Mouse (Mus musculus): ENCODE results near the gene Saysd1.
"Not testable (repeated sequence)": the region's sequence is repeated elsewhere in the genome, so short reads cannot be mapped to it uniquely, and the experiment has no call there.

Saysd1 gene

DNA sequence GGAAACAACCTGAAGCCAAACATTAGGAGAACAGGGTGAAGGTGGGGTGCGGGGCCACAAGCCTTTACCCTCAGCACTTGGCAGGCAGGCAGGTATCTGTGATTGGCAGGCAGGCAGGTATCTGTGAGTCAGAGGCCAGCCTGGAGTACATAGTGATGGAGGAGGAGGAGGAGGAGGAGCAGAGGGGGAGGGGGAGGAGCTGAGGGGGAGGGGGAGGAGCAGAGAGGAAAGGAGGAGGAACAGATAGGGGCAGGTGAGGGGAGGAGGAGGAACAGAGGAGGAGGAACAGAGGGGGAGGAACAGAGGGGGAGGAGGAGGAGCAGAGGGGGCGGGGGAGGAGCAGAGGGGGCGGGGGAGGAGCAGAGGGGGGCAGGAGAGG is 105.6 kb downstream of the Saysd1 start:
- DNase-seq: no peak

DNA sequence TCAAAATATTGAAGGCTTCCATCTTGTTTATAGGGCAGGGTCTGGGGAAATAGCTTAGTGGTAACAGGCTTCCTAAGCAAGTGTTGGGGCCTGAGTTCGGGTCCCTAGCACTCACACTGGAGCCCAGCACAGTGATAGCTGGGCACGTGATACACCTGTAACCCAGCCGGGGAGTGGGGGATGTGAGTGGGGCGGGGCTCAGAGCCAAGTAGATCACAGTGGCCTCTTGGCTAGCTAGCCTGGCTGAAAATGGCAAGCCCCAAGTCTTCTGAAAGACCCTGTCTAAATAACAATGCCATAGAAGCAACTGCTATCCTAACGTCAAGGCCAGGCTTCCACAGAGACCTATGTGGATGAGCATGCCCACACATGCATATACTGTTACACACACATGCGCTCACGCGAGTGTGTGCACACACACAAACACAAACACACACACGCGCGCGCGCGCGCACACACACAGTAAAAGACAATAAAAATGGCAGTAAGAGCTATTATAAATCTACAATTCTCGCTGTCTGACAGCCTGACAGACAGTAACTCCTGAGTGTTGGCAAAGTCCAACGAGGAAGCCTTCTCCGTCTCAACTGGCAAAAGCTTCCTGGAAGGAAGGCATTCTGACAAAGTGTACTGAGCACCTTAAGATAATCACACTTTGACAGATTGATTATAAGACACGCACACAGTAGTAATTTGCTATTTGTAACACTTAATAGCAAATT is 106.2 kb downstream of the Saysd1 start:
- no peak for DNase-seq

DNA sequence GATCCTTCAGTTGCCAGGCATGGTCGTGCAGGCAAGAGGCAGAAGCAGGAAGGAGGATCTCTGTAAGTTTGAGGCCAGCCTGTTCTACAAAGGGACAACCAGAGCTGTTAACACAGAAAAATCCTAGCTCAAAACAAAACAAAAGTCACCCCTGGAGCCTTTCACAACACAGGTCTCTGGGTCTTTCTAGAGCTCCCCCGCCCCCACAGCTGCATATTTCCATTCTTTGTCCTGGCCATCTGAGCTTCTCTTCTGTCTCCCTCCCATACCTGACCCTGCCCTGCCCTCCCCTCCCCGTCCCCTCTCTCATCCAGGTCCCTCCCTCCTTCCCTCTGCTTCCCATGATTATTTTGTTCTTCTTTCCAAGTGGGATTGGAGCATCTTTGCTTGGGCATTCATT is 108.7 kb downstream of the Saysd1 start:
- no peak for DNase-seq

DNA sequence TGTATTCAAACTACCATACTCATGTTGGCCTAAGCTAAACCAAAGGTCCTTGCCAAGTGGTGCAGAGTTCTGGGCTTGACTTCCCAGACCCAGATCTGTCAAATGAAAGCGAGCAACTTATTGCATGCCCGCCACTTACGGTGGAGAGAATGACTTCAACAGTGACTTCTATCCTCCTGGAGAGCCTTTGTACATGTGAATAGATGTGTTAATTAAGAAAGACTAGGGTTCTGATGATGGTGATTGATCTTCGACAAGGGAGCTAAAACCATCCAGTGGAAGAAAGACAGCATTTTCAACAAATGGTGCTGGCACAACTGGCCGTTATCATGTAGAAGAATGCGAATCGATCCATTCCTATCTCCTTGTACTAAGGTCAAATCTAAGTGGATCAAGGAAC is 110.9 kb downstream of the Saysd1 start:
- DNase-seq: not testable (repeated sequence)
